ENCODE assay signal across 16 mouse cellular contexts in genomic region chr1:52752706-52753105, GRCm38 (mm10). TPM values are rescaled to one million over a fixed set of nuclear protein-coding genes. Genes with fewer than 3 reads are reported as not detected.
DNase-seq lines count a peak whose midpoint lies in the region; ATAC-seq lines count a peak whose summit lies in the region.
"Had no signal": no experiment of that assay in that cellular context is flagged by ENCODE, and none has a peak within 500 bp of the region (broad histone marks: within the 10 kb centered on the region; RNA-seq: fewer than 3 reads in every experiment).

No protein-coding gene starts in this region.

- H3K4me3 ChIP-seq in liver, embryonic 12.5 days: no peak overlapping the region
- no peak overlapping the region for H3K4me3 ChIP-seq in heart, embryonic 14.5 days (ENCODE audit: control insufficient read depth in 1 of 2, insufficient read depth in 1 of 2, low read depth in 1 of 2, low read length in 2 of 2)
- H3K4me3 ChIP-seq: embryonic facial prominence, embryonic 13.5 days; forebrain, embryonic 10.5 days; limb, embryonic 10.5 days; neural tube, embryonic 15.5 days had no signal

- DNase-seq in liver (no peak), NIH3T3 (ENCODE audit: low read depth) (peak; percentile 53)
- DNase-seq in gastrocnemius, postnatal 36 days: no peak
- no peak for DNase-seq in T-cell, adult 2 months (ENCODE audit: low spot score)
- no peak for DNase-seq in urinary bladder, postnatal 14 days (ENCODE audit: low spot score)
- DNase-seq: adrenal gland, postnatal 25 days; cerebellum, postnatal 14 days; kidney, postnatal 10 days had no signal

- H3K36me3 ChIP-seq in liver, embryonic 12.5 days: no peaks in the 10 kb centered on the region
- no peaks in the 10 kb centered on the region for H3K36me3 ChIP-seq in heart, embryonic 14.5 days (ENCODE audit: control insufficient read depth, insufficient read depth, low read length)
- H3K36me3 ChIP-seq: embryonic facial prominence, embryonic 13.5 days; forebrain, embryonic 10.5 days; limb, embryonic 10.5 days; neural tube, embryonic 15.5 days had no signal

- H3K9me3 ChIP-seq in liver, embryonic 12.5 days (replicated peaks): no peaks in the 10 kb centered on the region
- no peaks in the 10 kb centered on the region for H3K9me3 ChIP-seq in heart, embryonic 14.5 days (ENCODE audit: control insufficient read depth, low read length)
- H3K9me3 ChIP-seq: embryonic facial prominence, embryonic 13.5 days; forebrain, embryonic 10.5 days; limb, embryonic 10.5 days; neural tube, embryonic 15.5 days had no signal

- H3K4me1 ChIP-seq in liver, embryonic 12.5 days: peaks cover 9% of the 10 kb centered on the region; the same call in 1 of the 2 replicates
- H3K4me1 ChIP-seq in heart, embryonic 14.5 days (ENCODE audit: control insufficient read depth in 2 of 2, insufficient read depth in 2 of 2, low read length in 2 of 2): peaks cover 0 to 6% of the 10 kb centered on the region in 2 experiments; a peak in 2 of 4 replicates
- H3K4me1 ChIP-seq: embryonic facial prominence, embryonic 13.5 days; forebrain, embryonic 10.5 days; limb, embryonic 10.5 days; neural tube, embryonic 15.5 days had no signal

- H3K27ac ChIP-seq in liver, embryonic 12.5 days: no peak overlapping the region
- H3K27ac ChIP-seq in heart, embryonic 14.5 days (replicated peaks in 1 of 2; ENCODE audit: control insufficient read depth in 1 of 2, insufficient read depth in 1 of 2, low read depth in 2 of 2, low read length in 2 of 2): no peak overlapping the region; a peak in 1 of 4 replicates
- H3K27ac ChIP-seq: embryonic facial prominence, embryonic 13.5 days; forebrain, embryonic 10.5 days; hindbrain, embryonic 14.5 days; limb, embryonic 10.5 days; neural tube, embryonic 15.5 days had no signal

- 20% methylated on average over 3 of the region's 3 CpGs for WGBS in liver, embryonic 12.5 days (ENCODE audit: insufficient replicate concordance)
- WGBS in heart, embryonic 14.5 days: 36% methylated on average over 3 of the region's 3 CpGs

- intact Hi-C loops in gastrocnemius, postnatal 36 days (cut with DNase I): no loop called here

- no peak overlapping the region for H3K9ac ChIP-seq in liver, embryonic 12.5 days
- no peak overlapping the region for H3K9ac ChIP-seq in heart, embryonic 14.5 days (ENCODE audit: low read length)
- H3K9ac ChIP-seq: embryonic facial prominence, embryonic 13.5 days; hindbrain, embryonic 14.5 days; neural tube, embryonic 15.5 days had no signal

- no peak overlapping the region for H3K4me2 ChIP-seq in liver, embryonic 12.5 days
- peak overlapping the region; percentile 24; the same call in 1 of the 2 replicates for H3K4me2 ChIP-seq in heart, embryonic 14.5 days (ENCODE audit: low read length)
- H3K4me2 ChIP-seq: embryonic facial prominence, embryonic 13.5 days; hindbrain, embryonic 14.5 days; neural tube, embryonic 15.5 days had no signal

- peak; percentile 54; the same call in 1 of the 2 replicates for ATAC-seq in liver, embryonic 12.5 days
- 0 out of 2 replicates have a peak, but pooled peaks have one; percentile 59 for ATAC-seq in heart, embryonic 14.5 days (ENCODE audit: insufficient number of reproducible peaks, insufficient read depth, low FRiP score, low read depth)
- ATAC-seq: intestine, postnatal 0 days had no signal

- no peaks in the 10 kb centered on the region for H3K27me3 ChIP-seq in liver, embryonic 12.5 days (replicated peaks)
- H3K27me3 ChIP-seq in heart, embryonic 14.5 days (ENCODE audit: control insufficient read depth, insufficient read depth, low read length): no peaks in the 10 kb centered on the region
- H3K27me3 ChIP-seq: embryonic facial prominence, embryonic 13.5 days; neural tube, embryonic 15.5 days had no signal

RNA-seq across cellular contexts. Expression of gene Mfsd6, which starts 25.4 kb away (rescaled TPM):
- polyA plus RNA-seq in liver, embryonic 12.5 days (2016; fragmentation: Nextera tagmentation; extraction: Ambion mirVana): 0.25 and 0.59 TPM in 2 replicates
- polyA plus RNA-seq in heart, embryonic 14.5 days (2014; fragmentation: Nextera tagmentation; extraction: Ambion mirVana): 5.3 and 5.7 TPM in 2 replicates
- 1 to 10 TPM; 5.8 to 6.5 TPM for total RNA-seq in gastrocnemius, postnatal 36 days (2021)
